Mouse (Mus musculus) liver, adult 2 months (tissue): Measurements from ENCODE around the gene Msrb1.

Source experiments
- CTCF ChIP-seq: fragments of 200-500 bp; IDR thresholded peaks from 2 replicates; pipeline ENCODE4 v1.5.1; 2011; ENCODE audit warnings: low read depth, low read length, control low read depth
- POLR2A ChIP-seq: fragments of 200-500 bp; IDR thresholded peaks from 2 replicates; pipeline ENCODE4 v1.6.1; 2011; ENCODE audit warnings: low read length, control low read depth; ENCODE audit not compliant: insufficient read depth; ENCODE audit errors: extremely low read depth

GRCm38 (mm10) chr17:24698715-24699114, 37.7 kb upstream of the Msrb1 start:
- TF ChIP-seq POLR2A (no peak), CTCF (no peak)
